Mouse (Mus musculus) liver, postnatal 0 days (tissue): Measurements from ENCODE around the gene Tmed4. TPM values are rescaled to one million over a fixed set of nuclear protein-coding genes. Genes with fewer than 3 reads are reported as not detected.

Experiments
- ATAC-seq: fragments of 200-750 bp; cut with Nextera tagmentation; 2 replicates; pipeline ENCODE4 v1.8.0; 2017; ENCODE audit warnings: mild to moderate bottlenecking, moderate library complexity
- DNase-seq: peaks from one replicate; pipeline ENCODE4 v3.0.0-alpha.2; 2016
- H3K27ac ChIP-seq: fragments of 300-500 bp; sonication (generic); 2 replicates; pipeline ENCODE4 v1.5.1; 2014; ENCODE audit warnings: antibody characterized with exemption, moderate library complexity, mild to moderate bottlenecking, low read depth
- H3K27me3 ChIP-seq: fragments of 300-500 bp; sonication (generic); 2 replicates; pipeline ENCODE4 v1.6.1; 2014; ENCODE audit warnings: low read length, control low read depth, mixed read lengths; ENCODE audit not compliant: insufficient read depth
- H3K36me3 ChIP-seq: fragments of 300-500 bp; sonication (generic); replicated peaks from 2 replicates; pipeline ENCODE4 v1.6.1; 2014; ENCODE audit warnings: mild to moderate bottlenecking, control low read depth, low read length, moderate library complexity, mixed read lengths; ENCODE audit not compliant: insufficient read depth
- H3K4me1 ChIP-seq: fragments of 300-500 bp; sonication (generic); 2 replicates; pipeline ENCODE4 v1.6.1; 2014; ENCODE audit warnings: antibody characterized with exemption, mild to moderate bottlenecking, control low read depth; ENCODE audit not compliant: insufficient read depth
- H3K4me2 ChIP-seq: fragments of 300-500 bp; sonication (generic); 2 replicates; pipeline ENCODE4 v1.6.1; 2014; ENCODE audit warnings: low read depth, mild to moderate bottlenecking, low read length, moderate library complexity, mixed read lengths
- H3K4me3 ChIP-seq: fragments of 300-500 bp; sonication (generic); 2 replicates; pipeline ENCODE4 v1.5.1; 2014; ENCODE audit warnings: low read depth, low read length
- H3K9ac ChIP-seq: fragments of 300-500 bp; sonication (generic); replicated peaks from 2 replicates; pipeline ENCODE4 v1.6.1; 2014; ENCODE audit warnings: mild to moderate bottlenecking, moderate library complexity
- H3K9me3 ChIP-seq: fragments of 300-500 bp; sonication (generic); 2 replicates; pipeline ENCODE4 v1.6.1; 2016; ENCODE audit warnings: mild to moderate bottlenecking, control low read depth, low read length, mixed read lengths
- CTCF ChIP-seq: sonication (generic); IDR thresholded peaks from 2 replicates; pipeline ENCODE4 v1.5.1; 2016; ENCODE audit warnings: antibody characterized with exemption, low read depth
- EP300 ChIP-seq: IDR thresholded peaks from 2 replicates; pipeline ENCODE4 v1.6.1; 2016; ENCODE audit warnings: antibody characterized with exemption, low read depth, mild to moderate bottlenecking
- WGBS: fragments of 180-500 bp; shearing (Covaris S2); extraction: QIAGEN DNeasy Blood & Tissue Kit; methylation state at CpG from one replicate; pipeline ENCODE4 v1.1.7; 2014; ENCODE audit not compliant: insufficient replicate concordance; 5-methylcytosine and 5-hydroxymethylcytosine counted together
- polyA plus RNA-seq: library from polyadenylated mRNA; unstranded; fragments of >200 nt; fragmentation: Nextera tagmentation; extraction: Ambion mirVana; gene quantifications from 2 replicates; pipeline ENCODE4 v1.2.1, GENCODE M21; 2015

Gene Tmed4
- polyA plus RNA-seq, 1 experiment from 2014 or later, result 83.4 TPM

DNA sequence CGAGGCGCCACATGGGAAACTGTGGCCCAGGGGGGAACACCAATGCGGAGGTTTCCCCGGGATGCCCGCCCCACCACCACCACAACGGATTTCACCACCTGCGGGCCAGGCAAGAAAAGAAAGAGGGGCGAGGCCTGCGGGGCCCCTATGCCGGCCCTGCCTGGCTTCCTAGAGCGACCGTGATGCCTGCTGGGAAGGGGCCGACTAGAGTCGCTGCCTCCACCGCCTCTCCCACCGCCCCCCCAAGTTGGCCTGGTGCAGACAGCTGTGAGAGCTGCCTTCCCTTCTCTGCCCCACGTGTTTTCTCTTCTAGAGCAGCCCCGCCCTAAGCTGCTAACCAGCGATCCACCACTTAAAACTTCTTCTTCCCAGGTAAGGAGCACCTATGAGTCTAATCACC is 30.0 kb downstream of the Tmed4 start:
- Histone ChIP-seq H3K9me3 (no peaks in the 10 kb centered on the region), H3K36me3 (no peaks in the 10 kb centered on the region), H3K27ac (no peak overlapping the region), H3K4me2 (no peak overlapping the region), H3K9ac (no peak overlapping the region), H3K4me3 (no peak overlapping the region), H3K4me1 (no peaks in the 10 kb centered on the region), H3K27me3 (no peaks in the 10 kb centered on the region)
- WGBS, result 63% methylated on average over 19 of the region's 19 CpGs
- no peak for TF ChIP-seq CTCF
- no peak for TF ChIP-seq EP300
- DNase-seq (no peak), ATAC-seq (no peak)

DNA sequence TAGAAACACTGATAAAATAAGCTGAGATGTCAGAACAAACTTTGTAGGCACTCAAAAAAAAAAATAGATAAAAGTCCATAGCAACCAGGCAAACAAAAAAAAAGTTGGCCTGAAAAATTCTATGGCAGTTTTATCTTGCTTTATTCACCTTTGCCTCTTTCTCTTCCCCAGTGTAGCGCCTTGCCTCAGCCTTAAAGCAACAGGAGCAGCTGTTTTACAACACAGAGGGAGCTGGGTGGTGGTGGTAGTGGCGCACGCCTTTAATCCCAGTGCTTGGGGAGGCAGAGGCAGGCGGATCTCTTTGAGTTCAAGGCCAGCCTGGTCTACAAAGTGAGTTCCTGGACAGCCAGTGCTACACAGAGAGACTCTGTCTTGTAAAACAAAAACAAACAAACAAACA is 41.6 kb downstream of the Tmed4 start:
- H3K36me3 ChIP-seq, result no peaks in the 10 kb centered on the region
- 72% methylated on average over 4 of the region's 4 CpGs for WGBS
- H3K4me3 ChIP-seq, result no peak overlapping the region
- H3K27me3 ChIP-seq, result no peaks in the 10 kb centered on the region
- H3K27ac ChIP-seq, result no peak overlapping the region
- H3K9ac ChIP-seq, result no peak overlapping the region
- H3K4me1 ChIP-seq, result no peaks in the 10 kb centered on the region
- DNase-seq (no peak), ATAC-seq (no peak)
- no peak for TF ChIP-seq EP300
- no peak for TF ChIP-seq CTCF
- H3K9me3 ChIP-seq, result peaks cover 4% of the 10 kb centered on the region; the same call in 1 of the 2 replicates
- no peak overlapping the region for H3K4me2 ChIP-seq

DNA sequence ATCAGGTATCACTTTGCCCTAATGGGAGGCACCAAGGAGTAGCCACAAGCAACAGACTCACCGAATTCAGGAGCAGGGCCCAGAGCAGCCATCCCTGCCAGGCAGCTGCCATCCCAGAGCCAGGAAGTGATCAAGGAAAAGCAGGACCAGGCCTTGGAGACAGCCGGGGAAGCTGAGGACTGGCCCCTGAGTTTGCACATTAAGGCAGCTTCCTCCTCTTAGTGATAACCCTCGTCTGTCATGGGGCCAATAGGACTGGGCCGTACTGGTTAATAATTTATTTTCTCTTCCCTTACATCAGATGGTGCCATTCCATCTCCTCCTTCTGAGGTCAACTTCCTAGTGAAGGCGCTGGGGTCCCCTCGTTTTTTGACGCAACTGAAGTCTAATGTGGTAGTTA is 44.7 kb downstream of the Tmed4 start, which contains the start of gene Npc1l1:
Npc1l1 (minus strand) TSS at position 132 of the 400 bp plus-strand sequence.
- WGBS, result 61% methylated on average over 7 of the region's 7 CpGs
- H3K4me2 ChIP-seq, result no peak within 1 kb of the TSS

DNA sequence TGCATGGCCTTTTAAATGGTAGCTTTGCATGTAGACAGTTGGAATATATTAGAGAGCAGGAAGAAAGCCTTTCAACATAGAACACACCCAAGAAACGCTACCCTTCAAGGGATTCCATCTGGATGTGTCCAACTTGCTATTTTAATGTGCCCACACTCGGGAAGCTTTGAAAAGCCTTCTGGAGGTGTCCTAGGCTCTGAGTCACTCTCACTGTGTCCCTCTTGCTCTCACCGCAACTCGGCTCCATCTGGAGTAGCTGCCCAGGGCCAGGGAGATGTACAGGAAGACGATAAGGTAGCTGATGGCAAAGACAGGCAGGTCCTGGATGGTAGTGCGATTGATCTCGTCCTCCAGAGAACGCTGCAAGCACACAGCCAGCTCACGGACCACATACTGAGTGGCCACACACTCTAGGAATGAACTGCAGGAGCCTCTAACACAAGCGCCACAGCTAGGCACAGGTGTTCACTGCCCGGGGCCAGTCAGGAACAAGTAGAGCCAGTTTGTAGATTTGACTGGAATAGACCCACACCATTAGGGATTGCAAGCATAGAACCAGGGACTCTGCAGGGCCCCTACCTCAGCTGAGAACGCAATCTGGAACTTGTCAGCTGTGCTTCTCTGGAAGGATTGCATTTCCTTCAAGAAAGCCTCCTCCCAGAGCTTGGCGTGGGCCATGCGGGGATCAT is 50.0 kb downstream of the Tmed4 start:
- no peaks in the 10 kb centered on the region for H3K36me3 ChIP-seq
- H3K9me3 ChIP-seq, result no peaks in the 10 kb centered on the region
- TF ChIP-seq CTCF (no peak), EP300 (no peak)
- no peaks in the 10 kb centered on the region for H3K27me3 ChIP-seq
- WGBS, result 75% methylated on average over 14 of the region's 14 CpGs
- H3K27ac ChIP-seq, result no peak overlapping the region
- H3K9ac ChIP-seq, result no peak overlapping the region
- no peaks in the 10 kb centered on the region for H3K4me1 ChIP-seq
- H3K4me2 ChIP-seq, result no peak overlapping the region
- no peak overlapping the region for H3K4me3 ChIP-seq
- DNase-seq (no peak), ATAC-seq (no peak)

More for the DNA sequence above, 44.7 kb downstream of the Tmed4 start, which contains the start of gene Npc1l1:
- no peak for DNase-seq
- H3K4me1 ChIP-seq, result no peaks in the 10 kb centered on the region
- no peak within 1 kb of the TSS for H3K4me3 ChIP-seq
- ATAC-seq, result no peak
- H3K9ac ChIP-seq, result no peak within 1 kb of the TSS
- TF ChIP-seq CTCF, result no peak
- TF ChIP-seq EP300, result no peak
- no peaks in the 10 kb centered on the region for H3K36me3 ChIP-seq
- no peaks in the 10 kb centered on the region for H3K27me3 ChIP-seq
- no peak within 1 kb of the TSS for H3K27ac ChIP-seq
- peaks cover 2% of the 10 kb centered on the region; the same call in 1 of the 2 replicates for H3K9me3 ChIP-seq

DNA sequence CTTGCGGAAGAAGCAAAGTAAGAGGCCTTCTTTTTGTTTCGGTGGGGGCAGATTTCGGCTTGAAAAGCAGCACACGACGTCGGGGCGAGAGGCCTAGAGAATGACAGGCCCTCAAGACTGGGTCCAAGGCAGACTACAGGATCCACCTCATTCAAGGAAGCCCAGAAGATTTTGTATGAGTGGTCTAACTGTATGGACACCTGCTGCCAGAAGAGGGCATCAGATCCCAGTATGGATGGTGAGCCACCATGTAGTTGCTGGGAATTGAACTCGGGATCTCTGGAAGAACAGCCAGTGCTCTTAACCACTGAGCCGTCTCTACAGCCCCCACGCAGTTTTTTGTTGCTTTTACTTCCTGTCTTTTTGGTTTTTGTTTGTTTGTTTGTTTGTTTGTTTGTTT is 52.5 kb downstream of the Tmed4 start:
- no peak for DNase-seq
- ATAC-seq, result no peak

More for the DNA sequence above, 52.5 kb downstream of the Tmed4 start:
- Histone ChIP-seq H3K9me3 (no peaks in the 10 kb centered on the region), H3K4me3 (no peak overlapping the region), H3K27me3 (no peaks in the 10 kb centered on the region), H3K4me2 (no peak overlapping the region), H3K27ac (no peak overlapping the region), H3K9ac (no peak overlapping the region), H3K36me3 (no peaks in the 10 kb centered on the region), H3K4me1 (no peaks in the 10 kb centered on the region)
- no peak for TF ChIP-seq EP300
- TF ChIP-seq CTCF, result no peak
- WGBS, result 76% methylated on average over 10 of the region's 10 CpGs

Other genes starting within 250 kb of the Tmed4 start
- gene Camk2b, start 208.5 kb downstream of the Tmed4 start, polyA plus RNA-seq, result 2.0 and 2.4 TPM in 2 replicates
- 0.28 and 0.31 TPM in 2 replicates for gene A730071L15Rik, start 74.8 kb downstream of the Tmed4 start, polyA plus RNA-seq
- gene Nudcd3, start 74.5 kb downstream of the Tmed4 start, polyA plus RNA-seq, result 7.7 and 9.2 TPM in 2 replicates
- gene Npc1l1, start 44.7 kb downstream of the Tmed4 start, polyA plus RNA-seq, result not detected in 2 replicates
- gene Ddx56, start 7.1 kb downstream of the Tmed4 start, polyA plus RNA-seq, result 32.5 and 33.8 TPM in 2 replicates
- gene Ogdh, start 16.8 kb upstream of the Tmed4 start, polyA plus RNA-seq, result 48.0 and 50.1 TPM in 2 replicates
- gene Zmiz2, start 114.2 kb upstream of the Tmed4 start, polyA plus RNA-seq, result 3.4 and 3.7 TPM in 2 replicates
- gene Ppia, start 140.6 kb upstream of the Tmed4 start, polyA plus RNA-seq, result 2,313 and 2,332 TPM in 2 replicates
- gene H2afv, start 169.6 kb upstream of the Tmed4 start, polyA plus RNA-seq, result 135 and 137 TPM in 2 replicates
- 5.6 and 6.1 TPM in 2 replicates for gene Purb, start 201.0 kb upstream of the Tmed4 start, polyA plus RNA-seq
- gene Myo1g, start 246.1 kb upstream of the Tmed4 start, polyA plus RNA-seq, result 8.2 and 9.4 TPM in 2 replicates